Mouse (Mus musculus): ENCODE results near the gene Efemp2.
A peak's percentile ranks its signal among the peaks of the same experiment; 100 is the strongest.
"Not testable (repeated sequence)": the region's sequence is repeated elsewhere in the genome, so short reads cannot be mapped to it uniquely, and the experiment has no call there.

Efemp2 gene

GRCm38 (mm10) chr19:5477004-5477667 lies 3.4 kb downstream of the Efemp2 start:
- no peak for DNase-seq (ENCODE audit: low spot score)

- no peak for DNase-seq (ENCODE audit: low spot score)
Measured at GRCm38 (mm10) chr19:5477668-5478300, 4.0 kb downstream of the Efemp2 start.

DNA sequence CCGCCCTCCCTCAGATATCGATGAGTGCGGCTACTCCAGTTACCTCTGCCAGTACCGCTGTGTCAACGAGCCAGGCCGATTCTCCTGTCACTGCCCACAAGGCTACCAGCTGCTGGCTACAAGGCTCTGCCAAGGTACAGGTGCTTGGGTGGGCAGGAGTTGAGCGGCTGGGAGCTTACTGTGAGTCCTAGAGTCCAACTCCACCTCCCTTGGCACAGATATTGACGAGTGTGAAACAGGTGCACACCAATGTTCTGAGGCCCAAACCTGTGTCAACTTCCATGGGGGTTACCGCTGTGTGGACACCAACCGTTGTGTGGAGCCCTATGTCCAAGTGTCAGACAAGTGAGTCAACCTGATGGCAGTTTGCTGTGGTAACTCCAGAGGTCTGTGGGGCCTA lies 6.3 kb downstream of the Efemp2 start:
- DNase-seq (ENCODE audit: low spot score) = no peak

GRCm38 (mm10) chr19:5481398-5481797 lies 7.6 kb downstream of the Efemp2 start:
- no peak for DNase-seq (ENCODE audit: low spot score)

- no peak for DNase-seq (ENCODE audit: low spot score)
Measured at GRCm38 (mm10) chr19:5483386-5484359, 9.9 kb downstream of the Efemp2 start.

GRCm38 (mm10) chr19:5484496-5484895 lies 10.7 kb downstream of the Efemp2 start:
- DNase-seq (ENCODE audit: low spot score) = no peak

GRCm38 (mm10) chr19:5485371-5485770 lies 11.6 kb downstream of the Efemp2 start:
- no peak for DNase-seq (ENCODE audit: low spot score)

GRCm38 (mm10) chr19:5485821-5486220 lies 12.1 kb downstream of the Efemp2 start:
- no peak for DNase-seq (ENCODE audit: low spot score)

GRCm38 (mm10) chr19:5486286-5486685 lies 12.5 kb downstream of the Efemp2 start:
- DNase-seq (ENCODE audit: low spot score) = no peak

DNA sequence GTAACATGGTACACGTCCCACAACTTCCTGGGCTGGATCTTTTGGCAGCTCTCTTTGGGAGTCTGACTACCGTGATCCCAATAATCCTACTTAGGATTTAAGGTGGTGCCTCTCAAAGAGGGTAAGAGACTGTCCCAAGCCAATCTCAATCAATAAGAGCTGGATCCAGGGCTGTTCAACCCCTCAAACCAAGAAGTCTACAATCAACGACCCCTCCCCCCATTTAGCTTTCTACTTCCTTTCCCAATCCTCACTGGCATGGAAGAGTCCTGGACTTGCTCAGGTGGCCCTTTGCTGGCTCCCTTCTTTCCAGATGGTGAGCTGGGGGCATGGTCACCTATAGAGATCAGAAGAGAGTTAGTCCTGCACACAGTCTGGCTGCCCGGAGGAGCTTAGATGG lies 13.0 kb downstream of the Efemp2 start:
- no peak for DNase-seq (ENCODE audit: low spot score)

- DNase-seq (ENCODE audit: low spot score) = peak; percentile 96
Measured at GRCm38 (mm10) chr19:5487768-5488550, 14.2 kb downstream of the Efemp2 start, which contains the start of gene Mus81. Gene Mus81 (minus strand): TSS chr19:5488402.

GRCm38 (mm10) chr19:5488878-5489571 lies 15.3 kb downstream of the Efemp2 start:
- peak; percentile 99 for DNase-seq (ENCODE audit: low spot score)

DNA sequence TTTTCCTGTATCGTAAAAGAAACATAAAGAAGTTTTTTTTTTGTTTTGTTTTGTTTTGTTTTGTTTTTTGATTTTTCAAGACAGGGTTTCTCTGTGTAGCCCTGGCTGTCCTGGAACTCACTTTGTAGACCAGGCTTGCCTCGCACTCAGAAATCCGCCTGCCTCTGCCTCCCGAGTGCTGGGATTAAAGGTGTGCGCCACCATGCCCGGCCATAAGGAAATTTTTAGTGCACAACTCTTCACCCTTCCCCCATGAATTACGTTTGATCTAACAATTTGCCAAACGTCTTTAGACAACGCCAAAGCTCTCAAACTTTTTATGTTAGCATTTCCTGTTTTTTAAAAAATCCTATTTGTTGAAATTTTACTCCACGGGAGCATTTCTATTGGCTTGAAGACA lies 16.0 kb downstream of the Efemp2 start:
- DNase-seq (ENCODE audit: low spot score) = not testable (repeated sequence)

- DNase-seq (ENCODE audit: low spot score) = peak; percentile 96
Measured at GRCm38 (mm10) chr19:5490313-5490897, 16.7 kb downstream of the Efemp2 start, which contains the start of gene Cfl1. Gene Cfl1 (plus strand): TSS chr19:5490455.

- peak; percentile 86 for DNase-seq (ENCODE audit: low spot score)
Measured at GRCm38 (mm10) chr19:5490898-5491708, 17.3 kb downstream of the Efemp2 start.

DNA sequence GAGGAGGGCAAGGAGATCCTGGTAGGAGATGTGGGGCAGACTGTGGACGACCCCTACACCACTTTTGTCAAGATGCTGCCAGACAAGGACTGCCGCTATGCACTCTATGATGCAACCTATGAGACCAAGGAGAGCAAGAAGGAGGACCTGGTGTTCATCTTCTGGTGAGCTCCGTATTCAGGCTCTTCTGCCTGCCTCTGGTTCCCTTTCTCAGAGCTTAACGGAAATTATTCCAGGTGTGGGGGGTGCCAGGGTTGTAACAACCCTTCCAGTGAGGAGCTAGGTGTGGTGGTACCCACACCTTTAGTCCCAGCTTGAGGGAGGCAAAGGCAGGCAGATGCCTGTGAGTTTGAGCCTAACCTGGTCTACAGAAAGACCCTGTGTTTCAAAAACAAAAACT lies 18.9 kb downstream of the Efemp2 start:
- DNase-seq (ENCODE audit: low spot score) = no peak

DNA sequence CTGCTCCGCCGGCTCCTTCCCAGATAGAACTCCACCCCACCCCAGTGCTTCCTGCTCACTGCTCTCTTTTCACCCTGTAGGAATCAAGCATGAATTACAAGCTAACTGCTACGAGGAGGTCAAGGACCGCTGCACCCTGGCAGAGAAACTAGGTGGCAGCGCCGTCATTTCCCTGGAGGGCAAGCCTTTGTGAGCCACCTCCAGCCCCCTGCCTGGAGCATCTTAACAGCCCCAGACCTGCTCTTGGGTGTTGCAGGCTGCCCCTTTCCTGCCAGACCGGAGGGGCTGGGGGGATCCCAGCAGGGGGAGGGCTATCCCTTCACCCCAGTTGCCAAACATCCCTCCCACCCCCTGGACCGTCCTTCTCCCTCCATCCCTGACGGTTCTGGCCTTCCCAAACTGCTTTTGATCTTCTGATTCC lies 19.6 kb downstream of the Efemp2 start:
- DNase-seq (ENCODE audit: low spot score) = not testable (repeated sequence)

DNA sequence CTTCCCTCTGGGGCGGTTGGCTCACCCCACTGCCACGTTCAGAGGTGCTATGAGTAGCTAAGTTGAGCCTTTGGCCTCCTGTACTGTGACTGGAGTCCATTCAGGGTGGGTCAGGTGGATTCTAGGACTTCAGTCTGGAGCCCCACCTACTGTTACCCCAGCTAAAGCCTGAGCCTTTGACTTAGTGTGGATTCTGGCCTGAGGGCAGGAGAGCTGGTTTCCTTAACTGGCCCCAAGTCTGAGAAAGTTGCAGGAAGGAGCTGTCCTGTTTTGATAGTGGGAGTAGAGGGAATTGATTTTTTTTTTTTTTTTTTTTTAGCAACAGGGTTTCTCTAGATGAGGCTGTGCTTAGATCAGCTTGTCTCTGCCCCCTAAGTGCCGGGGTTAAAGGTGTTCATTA lies 20.6 kb downstream of the Efemp2 start:
- DNase-seq (ENCODE audit: low spot score) = no peak

DNA sequence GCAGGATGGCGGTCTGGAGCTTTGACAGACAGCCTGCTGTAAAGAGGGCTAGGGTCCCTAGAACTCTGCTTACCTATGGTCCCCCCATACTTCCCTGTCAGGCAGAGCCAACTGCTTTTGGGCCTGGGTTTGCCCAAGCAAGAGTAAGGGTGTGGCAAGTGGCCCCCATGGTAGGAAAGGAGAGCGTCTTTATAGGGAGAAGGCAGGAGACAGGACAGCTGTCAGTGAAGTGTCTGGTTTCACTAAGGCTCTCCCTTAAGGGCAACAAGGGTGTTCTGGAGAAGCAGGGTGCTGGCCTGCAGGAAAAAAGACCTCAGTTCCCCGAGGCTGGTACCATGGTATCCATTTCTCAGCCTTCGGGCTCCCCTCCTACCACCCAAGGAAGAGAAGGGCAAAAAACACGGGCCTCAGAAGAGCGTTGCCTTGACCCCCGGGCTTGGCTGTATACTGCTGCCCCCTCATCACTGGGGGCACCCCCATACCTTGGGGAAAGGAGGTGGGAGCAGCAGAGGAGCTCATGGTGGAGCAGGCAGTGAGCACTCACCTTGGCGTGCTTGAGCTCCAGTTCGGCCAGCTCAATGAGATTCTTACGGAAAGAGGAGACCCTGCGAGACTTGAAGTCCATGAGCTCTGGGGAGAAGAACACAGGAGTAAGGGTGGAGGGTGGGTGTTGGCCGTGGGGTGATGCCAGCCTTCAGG lies 21.7 kb downstream of the Efemp2 start:
- DNase-seq (ENCODE audit: low spot score) = no peak

Measured in embryo, embryonic 10 days (tissue).